Mouse (Mus musculus) hindbrain, embryonic 11.5 days (tissue): ENCODE measurements around the gene Anapc13. TPM values are rescaled to one million over a fixed set of nuclear protein-coding genes. Genes with fewer than 3 reads are reported as not detected.

Experiments
- polyA plus RNA-seq: library from polyadenylated mRNA; unstranded; fragments of >200 nt; fragmentation: Nextera tagmentation; extraction: Ambion mirVana; gene quantifications from 2 replicates; pipeline ENCODE4 v1.2.1, GENCODE M21; 2014

The Anapc13 gene
- polyA plus RNA-seq, 1 experiment from 2014 or later, result 165 TPM

Other genes starting within 250 kb of the Anapc13 start
- gene Ky, start 120.5 kb upstream of the Anapc13 start, polyA plus RNA-seq, result 0.26 and 0.47 TPM in 2 replicates
- 55.7 and 57.1 TPM in 2 replicates for gene Cep63, start 238 bp downstream of the Anapc13 start, polyA plus RNA-seq
- 39.7 and 47.8 TPM in 2 replicates for gene Amotl2, start 90.4 kb downstream of the Anapc13 start, polyA plus RNA-seq
- 25.3 and 26.5 TPM in 2 replicates for gene Ryk, start 208.6 kb downstream of the Anapc13 start, polyA plus RNA-seq